Mouse (Mus musculus) granulocyte monocyte progenitor cell, adult 5-6 weeks (primary cell): ENCODE measurements around the gene Dgcr2. TPM values are rescaled to one million over a fixed set of nuclear protein-coding genes. Genes with fewer than 3 reads are reported as not detected.

Experiments used
- ATAC-seq: replicated peaks from 2 replicates; pipeline ENCODE4 v1.8.0; 2016; ENCODE audit warnings: mild to moderate bottlenecking, moderate TSS enrichment, inconsistent platforms; ENCODE audit not compliant: poor library complexity, severe bottlenecking
- total RNA-seq, 2 experiments: library from RNA; stranded (forward) in 1 of 2; stranded (reverse) in 1 of 2; fragments of 200-712, 200-1000 nt in 1 of 2; fragments of >200 nt in 1 of 2; fragmentation: Nextera tagmentation in 1 of 2; gene quantifications; 2 replicates each; pipeline ENCODE4 v1.2.3; 2014 to 2017

The Dgcr2 gene
- total RNA-seq, 2 experiments from 2014 or later, result 26.6 to 43.1 TPM

DNA sequence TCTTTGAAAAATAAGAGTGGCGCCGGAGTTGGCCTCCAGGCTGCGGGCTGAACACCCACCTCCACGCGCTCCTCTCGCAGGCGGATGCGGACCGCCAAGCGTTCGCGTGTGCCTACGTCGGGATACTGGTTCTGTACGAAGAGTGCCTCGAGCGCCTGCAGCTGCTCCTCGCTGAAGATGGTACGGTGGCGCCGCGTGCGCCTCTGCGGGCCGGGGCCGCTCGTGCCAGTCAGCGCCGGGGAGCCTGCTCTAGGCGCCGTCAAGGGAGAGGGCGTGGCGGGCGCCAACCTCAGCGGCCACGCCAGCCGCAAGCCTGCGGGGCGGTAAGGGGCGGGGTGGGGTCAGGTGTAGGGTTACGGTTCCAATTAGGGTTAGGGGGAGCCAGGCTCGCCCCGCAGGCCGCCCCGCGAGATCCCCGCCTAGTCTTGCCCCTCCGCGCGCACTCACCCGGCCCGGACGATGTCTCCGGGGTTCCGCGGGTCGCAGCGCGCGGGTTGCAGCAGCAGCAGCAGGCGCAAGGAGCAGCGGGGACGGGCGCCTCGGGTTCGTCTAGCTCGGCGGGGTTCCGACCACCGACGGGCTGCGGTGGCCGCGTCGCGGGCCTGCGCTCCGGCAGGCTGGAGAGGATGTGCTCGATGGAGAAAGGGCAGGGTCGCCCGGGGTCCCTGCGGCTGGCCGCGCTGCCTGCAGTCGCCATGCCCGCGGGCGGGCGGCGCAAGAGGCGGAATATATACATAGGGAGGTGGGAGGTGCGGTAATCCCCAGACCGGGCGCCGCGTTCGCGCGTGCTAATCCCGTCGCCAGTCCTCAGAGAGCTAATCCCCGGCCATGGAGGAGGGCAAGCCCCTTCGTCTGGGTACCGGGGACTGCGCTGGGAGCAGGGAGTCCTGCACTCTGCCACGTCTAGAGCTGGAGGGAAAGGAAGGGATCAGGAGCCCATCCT, 16.2 kb upstream of the Dgcr2 start, which contains the start of gene Gsc2:
Gene Gsc2 (minus strand): TSS at position 753 of the 943 bp plus-strand sequence.
- ATAC-seq, result peak; percentile 34

- peak; percentile 92 for ATAC-seq
Measured at GRCm38 (mm10) chr16:17911052-17911595, 12.8 kb upstream of the Dgcr2 start, which contains the start of gene Ess2. Ess2 (minus strand) TSS chr16:17911348.

DNA sequence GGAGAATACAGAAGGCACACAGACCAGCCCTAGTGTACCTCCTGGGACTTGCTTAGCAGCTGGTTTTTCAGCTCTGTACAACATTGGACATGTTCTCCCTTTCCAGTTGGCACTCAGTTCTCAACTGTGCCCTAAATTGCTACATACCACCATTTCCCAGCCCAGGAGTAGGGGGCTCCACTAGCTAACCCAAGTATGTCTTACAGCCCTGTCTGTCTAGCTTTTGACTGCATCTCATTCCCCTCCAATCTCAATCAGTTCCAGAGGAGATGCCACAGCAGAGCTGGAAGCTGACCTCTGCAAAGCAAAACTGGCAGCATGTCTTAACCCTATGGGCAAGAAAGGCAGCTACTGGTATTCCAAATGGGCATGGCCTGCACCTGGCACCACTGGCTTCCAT, 2.3 kb downstream of the Dgcr2 start:
- no peak for ATAC-seq

DNA sequence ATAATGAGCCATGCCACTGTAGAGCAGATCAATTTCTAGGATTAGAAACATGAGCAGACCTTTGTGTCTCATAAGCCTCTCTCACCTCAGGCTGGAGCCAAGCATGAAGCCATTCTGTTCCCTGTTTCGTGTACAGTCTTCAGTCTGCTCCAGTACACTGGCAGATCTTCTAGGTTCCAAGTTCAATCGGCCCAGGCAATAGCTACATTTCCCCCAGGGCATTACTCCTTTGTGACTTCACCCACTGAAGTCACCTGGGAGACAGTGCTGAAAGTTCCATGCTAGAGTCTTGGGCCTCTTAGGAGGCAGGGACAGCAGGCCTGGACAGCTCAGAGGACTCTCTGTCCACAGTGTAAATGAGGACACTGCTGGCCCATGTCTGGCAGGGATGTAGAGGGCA, 4.4 kb downstream of the Dgcr2 start, which contains the start of gene Tssk1:
Gene Tssk1 (plus strand): TSS at position 301 of the 400 bp plus-strand sequence.
- no peak for ATAC-seq

- ATAC-seq, result no peak
Measured at GRCm38 (mm10) chr16:17892606-17893005, 5.8 kb downstream of the Dgcr2 start.

- ATAC-seq, result peak; percentile 96
Measured at GRCm38 (mm10) chr16:17891567-17891959, 6.8 kb downstream of the Dgcr2 start, which contains the start of gene Gm20518. Gm20518 (minus strand) TSS chr16:17891671.

GRCm38 (mm10) chr16:17890917-17891566, 7.3 kb downstream of the Dgcr2 start:
- peak; percentile 28 for ATAC-seq

- no peak for ATAC-seq
Measured at GRCm38 (mm10) chr16:17890342-17890727, 8.0 kb downstream of the Dgcr2 start.

DNA sequence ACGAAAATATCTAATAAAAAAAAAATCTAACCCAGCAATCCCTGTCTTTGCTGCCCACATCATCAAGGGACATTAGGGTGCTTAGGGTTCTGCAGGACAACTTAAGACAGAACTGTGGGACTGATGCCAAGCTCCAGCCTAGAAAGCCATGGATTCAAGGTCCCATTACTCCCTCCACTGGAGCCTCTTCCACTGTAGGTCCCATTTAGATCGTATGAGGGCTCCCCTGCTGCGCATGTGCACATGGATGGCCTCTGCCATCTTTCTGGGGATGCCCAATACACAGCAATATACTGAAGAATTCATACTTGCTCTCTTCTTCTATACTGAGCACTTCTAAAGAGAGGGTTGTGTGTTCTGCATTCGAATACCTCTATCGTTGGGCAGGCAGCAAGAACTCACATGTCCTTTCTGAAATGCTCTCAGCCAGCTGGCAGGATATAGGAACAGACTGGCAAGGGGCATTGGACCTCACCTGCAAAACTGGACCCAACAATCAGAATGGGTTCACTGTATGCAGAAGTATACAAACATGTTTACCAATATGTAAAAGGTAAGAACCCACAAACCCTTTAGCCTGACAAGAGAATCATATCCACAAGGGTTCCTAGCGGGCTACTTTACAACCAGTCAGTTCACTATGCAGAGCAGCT, 8.5 kb downstream of the Dgcr2 start:
- no peak for ATAC-seq

DNA sequence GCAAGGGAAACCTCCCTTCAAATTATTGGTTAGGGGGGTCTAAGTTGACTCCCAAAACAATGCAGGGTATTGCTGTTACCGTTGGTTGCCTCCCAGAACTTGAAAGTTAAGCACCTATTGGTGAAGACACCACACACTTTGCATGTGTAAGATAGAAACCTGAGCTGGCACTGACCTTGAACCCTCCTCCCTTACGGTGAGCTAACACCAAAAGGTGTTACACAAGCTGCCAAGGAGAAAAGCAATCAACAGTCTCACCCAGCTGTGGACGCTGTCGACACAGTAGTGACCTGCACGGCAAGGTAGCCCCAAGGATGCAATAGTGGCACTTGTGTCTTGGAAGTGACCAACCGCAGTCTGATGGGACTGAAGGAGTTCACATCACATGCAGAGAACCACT, 14.2 kb downstream of the Dgcr2 start:
- ATAC-seq, result no peak

- ATAC-seq, result no peak
Measured at GRCm38 (mm10) chr16:17882196-17882595, 16.2 kb downstream of the Dgcr2 start.

GRCm38 (mm10) chr16:17879571-17879970, 18.8 kb downstream of the Dgcr2 start:
- ATAC-seq, result no peak

DNA sequence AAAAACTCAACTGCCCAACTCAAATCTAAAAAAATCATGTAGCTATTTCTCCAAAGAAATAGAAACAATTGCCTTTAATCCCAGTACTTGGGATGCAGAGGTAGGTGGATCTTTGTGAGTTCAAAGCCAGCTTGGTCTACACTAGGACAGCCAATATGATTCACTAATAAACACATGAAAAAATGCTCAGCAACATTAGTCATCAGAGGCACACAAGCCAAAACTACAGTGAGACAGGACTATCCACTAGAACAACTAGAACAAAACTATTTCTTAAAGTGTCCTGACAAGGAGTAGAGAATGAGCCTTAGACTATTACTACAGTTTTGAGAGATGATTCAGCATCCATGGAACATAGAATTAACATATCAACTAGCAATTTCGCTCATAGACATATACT, 22.3 kb downstream of the Dgcr2 start:
- ATAC-seq, result no peak

GRCm38 (mm10) chr16:17875174-17875573, 23.2 kb downstream of the Dgcr2 start:
- ATAC-seq, result no peak

- ATAC-seq, result no peak
Measured at GRCm38 (mm10) chr16:17872995-17873394, 25.4 kb downstream of the Dgcr2 start.

- ATAC-seq, result no peak
Measured at GRCm38 (mm10) chr16:17871248-17871647, 27.1 kb downstream of the Dgcr2 start.

DNA sequence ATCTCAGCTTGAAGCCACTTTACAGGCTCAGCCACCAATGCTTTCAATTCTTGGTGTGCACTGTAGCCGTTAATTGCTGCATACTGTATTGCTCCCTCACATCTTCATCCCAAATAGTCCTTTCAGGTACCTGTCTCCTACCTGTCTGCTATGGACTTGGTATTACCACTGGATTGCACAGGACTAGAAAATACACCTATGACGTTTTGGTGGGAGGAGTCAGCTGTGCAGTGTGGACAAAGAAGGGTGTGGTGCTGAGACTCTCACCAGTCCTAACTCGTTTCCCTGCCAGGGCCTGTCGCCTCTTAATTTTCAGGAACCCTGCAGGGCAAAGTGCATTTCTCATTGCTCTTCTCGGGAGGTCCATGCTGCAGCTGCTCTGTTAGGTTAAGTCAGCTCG, 32.6 kb downstream of the Dgcr2 start:
- ATAC-seq, result no peak

DNA sequence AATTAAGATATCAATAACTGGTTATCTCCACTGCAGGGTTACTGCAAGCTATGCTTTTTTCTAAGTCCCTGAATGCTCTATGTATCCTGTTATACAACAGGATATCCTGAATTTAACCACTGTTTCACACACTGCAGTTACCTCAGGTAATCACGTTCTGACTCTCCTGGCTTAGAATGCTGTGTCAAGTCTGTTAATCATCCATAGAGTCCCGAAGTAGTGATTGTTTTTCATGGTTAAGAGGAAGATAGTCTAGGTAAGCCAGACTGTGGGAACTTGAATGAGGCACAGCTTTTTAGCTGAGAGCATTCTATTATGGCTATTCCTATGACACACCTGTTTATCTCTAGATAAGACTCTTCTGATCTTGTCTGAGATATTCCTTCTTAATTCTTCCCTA, 33.1 kb downstream of the Dgcr2 start:
- no peak for ATAC-seq

DNA sequence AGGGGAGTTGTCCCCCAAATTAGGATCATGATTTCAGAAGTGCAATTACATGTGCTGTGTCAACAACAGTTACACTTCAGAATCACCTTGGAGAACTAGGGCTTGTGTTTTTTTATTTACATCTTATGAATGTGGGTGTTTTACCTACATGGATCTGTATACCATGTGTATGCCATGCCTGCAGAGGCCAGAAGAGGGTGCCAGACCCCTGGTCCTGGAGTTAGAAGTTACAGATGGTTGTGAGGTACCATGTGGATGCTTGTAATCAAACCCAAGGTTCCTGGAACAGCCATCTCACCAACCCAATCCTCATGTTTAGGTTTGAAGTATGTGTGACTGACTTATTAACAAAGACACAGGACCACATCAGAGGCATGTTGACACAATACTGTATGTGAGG, 39.8 kb downstream of the Dgcr2 start:
- no peak for ATAC-seq

- ATAC-seq, result no peak
Measured at GRCm38 (mm10) chr16:17857157-17857556, 41.2 kb downstream of the Dgcr2 start.
